Mouse (Mus musculus): ENCODE measurements around the gene Hoxd8. TPM values are rescaled to one million over a fixed set of nuclear protein-coding genes. Genes with fewer than 3 reads are reported as not detected.
A peak's percentile ranks its signal among the peaks of the same experiment; 100 is the strongest.

Gene Hoxd8
- total RNA-seq, 1 experiment = 1.2 TPM

- in situ Hi-C loops (cut with MboI; ENCODE audit: low sequenced_read_pairs in 2 of 2, unreplicated experiment in 2 of 2) = loop anchor here (10.0 to 25.0 kb wide), 2 partner anchors 65 to 907 kb away; no protein-coding TSS in a partner anchor
- Histone ChIP-seq H3K36me3 (ENCODE audit: control insufficient read depth, insufficient read depth, low read length, poor library complexity, severe bottlenecking) (no peaks in the 10 kb centered on the region), H3K9ac (ENCODE audit: insufficient read depth, low read depth, low read length, poor library complexity, severe bottlenecking) (no peak overlapping the region), H3K4me1 (ENCODE audit: control insufficient read depth in 2 of 2, insufficient read depth in 2 of 2, low read length in 2 of 2, poor library complexity in 1 of 2) (peaks cover 0 to 10% of the 10 kb centered on the region in 2 experiments; a peak in 1 of 4 replicates), H3K4me3 (ENCODE audit: insufficient read depth in 1 of 2, low read depth in 1 of 2, low read length in 2 of 2, poor library complexity in 1 of 2, severe bottlenecking in 1 of 2) (peak overlapping the region in 1 of 2 experiments; percentile 23; a peak in 2 of 4 replicates), H3K9me3 (ENCODE audit: control insufficient read depth, insufficient read depth, low read depth, low read length) (no peaks in the 10 kb centered on the region), H3K27ac (ENCODE audit: insufficient read depth, low read depth, low read length, poor library complexity, severe bottlenecking) (no peak overlapping the region)
- TF ChIP-seq ZC3H11A (IDR thresholded peaks at IDR 0.05; ENCODE audit: borderline replicate concordance, low read depth, low read length) (no peak), ZNF384 (IDR thresholded peaks at IDR 0.05; ENCODE audit: low read depth, low read length) (no peak), MAFK (IDR thresholded peaks at IDR 0.05; ENCODE audit: insufficient read depth, low read depth, low read length) (no peak), CHD2 (IDR thresholded peaks at IDR 0.05; ENCODE audit: low read depth, low read length) (no peak), HCFC1 (IDR thresholded peaks at IDR 0.05; ENCODE audit: borderline replicate concordance, insufficient read depth, low read length) (no peak)
- DNase-seq (ENCODE audit: low read depth, low spot score) = no peak
These were observed 24.4 kb upstream of the Hoxd8 start for GRCm38 (mm10) chr2:74679980-74680379.

DNA sequence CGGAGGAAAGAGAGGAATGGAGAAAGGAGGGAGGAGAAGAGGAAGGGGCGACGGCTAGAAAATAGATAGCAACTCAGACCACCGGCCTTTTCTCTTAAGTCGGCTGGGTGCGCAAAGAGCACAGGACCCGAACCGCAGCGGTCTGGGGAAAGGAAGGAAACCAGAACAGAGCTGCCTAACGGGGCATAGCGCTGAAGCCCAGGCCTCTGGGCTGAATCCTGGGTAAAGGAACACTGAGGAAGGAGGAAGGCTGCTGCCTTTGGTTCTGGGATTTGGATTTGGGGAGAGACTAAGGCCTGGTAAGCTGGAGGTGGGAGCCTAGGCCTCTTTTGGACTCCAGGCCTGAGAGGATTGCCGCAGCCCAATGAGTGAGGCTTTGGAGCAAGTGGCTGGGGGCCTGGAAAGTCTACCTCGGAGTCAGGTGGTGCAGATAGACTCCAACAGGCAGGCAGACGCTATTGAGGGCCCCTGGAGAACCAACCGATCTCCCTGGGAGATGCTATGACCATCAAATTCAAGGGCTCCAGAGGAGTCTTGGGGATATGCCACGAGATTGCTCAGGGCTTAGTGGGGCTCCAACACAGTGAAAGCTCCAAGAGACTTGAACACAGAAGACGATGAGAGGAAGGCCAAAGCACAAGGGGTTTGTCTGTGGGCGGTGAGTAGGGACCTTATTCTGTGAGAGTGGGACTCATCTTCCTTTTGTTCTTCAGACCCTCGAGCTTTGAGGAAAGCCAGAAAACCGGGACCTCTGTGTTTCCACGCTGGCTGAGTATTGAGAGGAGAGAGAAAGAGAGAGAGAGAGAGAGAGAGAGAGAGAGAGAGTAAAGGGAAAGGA lies 23.6 kb upstream of the Hoxd8 start:
- DNase-seq (ENCODE audit: low read depth, low spot score) = no peak
- H3K9ac ChIP-seq (ENCODE audit: insufficient read depth, low read depth, low read length, poor library complexity, severe bottlenecking) = no peak overlapping the region
- TF ChIP-seq CHD2 (IDR thresholded peaks at IDR 0.05; ENCODE audit: low read depth, low read length) (no peak), MAFK (IDR thresholded peaks at IDR 0.05; ENCODE audit: insufficient read depth, low read depth, low read length) (no peak), ZNF384 (IDR thresholded peaks at IDR 0.05; ENCODE audit: low read depth, low read length) (no peak), HCFC1 (IDR thresholded peaks at IDR 0.05; ENCODE audit: borderline replicate concordance, insufficient read depth, low read length) (no peak), ZC3H11A (IDR thresholded peaks at IDR 0.05; ENCODE audit: borderline replicate concordance, low read depth, low read length) (no peak)
- H3K4me3 ChIP-seq (ENCODE audit: insufficient read depth in 1 of 2, low read depth in 1 of 2, low read length in 2 of 2, poor library complexity in 1 of 2, severe bottlenecking in 1 of 2) = no peak overlapping the region
- no peak overlapping the region for H3K27ac ChIP-seq (ENCODE audit: insufficient read depth, low read depth, low read length, poor library complexity, severe bottlenecking)
- H3K4me1 ChIP-seq (ENCODE audit: control insufficient read depth in 2 of 2, insufficient read depth in 2 of 2, low read length in 2 of 2, poor library complexity in 1 of 2) = peaks cover 0 to 8% of the 10 kb centered on the region in 2 experiments; a peak in 1 of 4 replicates
- no peaks in the 10 kb centered on the region for H3K36me3 ChIP-seq (ENCODE audit: control insufficient read depth, insufficient read depth, low read length, poor library complexity, severe bottlenecking)
- no peaks in the 10 kb centered on the region for H3K9me3 ChIP-seq (ENCODE audit: control insufficient read depth, insufficient read depth, low read depth, low read length)
- in situ Hi-C loops (cut with MboI; ENCODE audit: low sequenced_read_pairs in 2 of 2, unreplicated experiment in 2 of 2) = loop anchor here (10.0 to 25.0 kb wide), 2 partner anchors 64 to 907 kb away; no protein-coding TSS in a partner anchor

DNA sequence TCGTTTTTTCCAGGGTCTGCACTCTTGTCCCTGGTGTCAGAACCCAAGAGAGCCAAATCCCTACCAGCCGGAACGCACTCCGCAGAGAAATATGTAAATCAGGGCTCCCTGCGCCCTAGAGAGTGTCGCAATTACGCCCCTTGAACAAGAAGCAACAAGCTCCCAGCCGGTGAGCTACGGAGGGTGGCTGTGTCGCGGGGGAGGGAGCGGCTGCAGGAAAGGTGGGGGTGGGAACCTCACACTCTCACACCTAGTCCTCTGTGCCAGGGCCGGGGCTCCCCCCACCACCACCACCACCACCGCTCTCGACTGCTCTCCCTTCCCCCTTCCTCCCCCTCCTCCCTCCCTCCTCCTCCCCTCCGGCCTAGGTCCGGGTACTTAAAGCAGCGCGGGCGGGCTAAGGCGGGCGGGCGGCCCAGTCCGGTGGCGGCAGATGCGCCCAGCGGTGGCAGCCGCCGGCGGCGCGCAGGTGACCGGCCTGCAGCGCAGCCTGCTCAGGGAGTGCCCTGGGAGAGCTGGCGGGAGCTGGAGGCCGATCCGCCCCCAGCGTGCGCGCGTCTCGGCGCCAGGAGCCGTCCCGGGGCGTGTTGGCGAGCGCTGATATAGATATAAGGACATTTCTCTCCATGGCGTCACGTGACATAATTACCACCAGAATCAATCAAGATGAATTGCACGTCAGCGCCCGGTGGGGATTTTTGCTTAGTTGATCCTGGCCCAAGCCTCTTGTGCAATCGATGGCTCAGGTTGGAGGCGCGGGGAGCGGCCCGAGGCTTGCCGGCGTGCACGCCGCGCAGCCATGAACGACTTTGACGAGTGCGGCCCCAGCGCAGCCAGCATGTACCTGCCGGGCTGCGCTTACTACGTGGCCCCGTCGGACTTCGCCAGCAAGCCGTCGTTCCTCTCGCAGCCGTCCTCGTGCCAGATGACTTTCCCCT lies 22.6 kb upstream of the Hoxd8 start:
- DNase-seq (ENCODE audit: low read depth, low spot score) = no peak
- in situ Hi-C loops (cut with MboI; ENCODE audit: low sequenced_read_pairs in 2 of 2, unreplicated experiment in 2 of 2) = loop anchor here (10.0 to 25.0 kb wide), 2 partner anchors 63 to 905 kb away; no protein-coding TSS in a partner anchor
- no peak overlapping the region for H3K9ac ChIP-seq (ENCODE audit: insufficient read depth, low read depth, low read length, poor library complexity, severe bottlenecking)
- no peaks in the 10 kb centered on the region for H3K9me3 ChIP-seq (ENCODE audit: control insufficient read depth, insufficient read depth, low read depth, low read length)
- H3K36me3 ChIP-seq (ENCODE audit: control insufficient read depth, insufficient read depth, low read length, poor library complexity, severe bottlenecking) = no peaks in the 10 kb centered on the region
- peaks cover 0 to 8% of the 10 kb centered on the region in 2 experiments; a peak in 1 of 4 replicates for H3K4me1 ChIP-seq (ENCODE audit: control insufficient read depth in 2 of 2, insufficient read depth in 2 of 2, low read length in 2 of 2, poor library complexity in 1 of 2)
- peak overlapping the region in 1 of 2 experiments; percentile 40; a peak in 3 of 4 replicates for H3K4me3 ChIP-seq (ENCODE audit: insufficient read depth in 1 of 2, low read depth in 1 of 2, low read length in 2 of 2, poor library complexity in 1 of 2, severe bottlenecking in 1 of 2)
- H3K27ac ChIP-seq (ENCODE audit: insufficient read depth, low read depth, low read length, poor library complexity, severe bottlenecking) = no peak overlapping the region
- TF ChIP-seq HCFC1 (IDR thresholded peaks at IDR 0.05; ENCODE audit: borderline replicate concordance, insufficient read depth, low read length) = peak; percentile 79
- TF ChIP-seq ZC3H11A (IDR thresholded peaks at IDR 0.05; ENCODE audit: borderline replicate concordance, low read depth, low read length) = no peak

DNA sequence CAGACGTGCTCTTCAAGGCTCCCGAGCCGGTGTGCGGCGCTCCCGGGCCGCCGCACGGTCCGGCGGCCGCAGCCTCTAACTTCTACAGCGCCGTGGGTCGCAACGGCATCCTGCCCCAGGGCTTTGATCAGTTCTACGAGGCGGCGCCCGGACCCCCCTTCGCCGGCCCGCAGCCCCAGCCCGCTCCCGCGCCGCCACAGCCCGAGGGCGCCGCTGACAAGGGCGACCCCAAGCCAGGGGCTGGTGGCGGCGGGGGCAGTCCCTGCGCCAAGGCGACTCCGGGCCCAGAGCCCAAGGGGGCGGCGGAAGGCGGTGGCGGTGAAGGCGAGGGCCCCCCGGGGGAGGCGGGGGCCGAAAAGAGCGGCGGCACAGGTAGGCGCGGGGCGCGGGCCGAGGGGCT lies 21.6 kb upstream of the Hoxd8 start:
- Histone ChIP-seq H3K27ac (ENCODE audit: insufficient read depth, low read depth, low read length, poor library complexity, severe bottlenecking) (no peak overlapping the region), H3K4me1 (ENCODE audit: control insufficient read depth in 2 of 2, insufficient read depth in 2 of 2, low read length in 2 of 2, poor library complexity in 1 of 2) (peaks cover 0 to 8% of the 10 kb centered on the region in 2 experiments; a peak in 1 of 4 replicates), H3K36me3 (ENCODE audit: control insufficient read depth, insufficient read depth, low read length, poor library complexity, severe bottlenecking) (no peaks in the 10 kb centered on the region), H3K9me3 (ENCODE audit: control insufficient read depth, insufficient read depth, low read depth, low read length) (no peaks in the 10 kb centered on the region), H3K9ac (ENCODE audit: insufficient read depth, low read depth, low read length, poor library complexity, severe bottlenecking) (no peak overlapping the region), H3K4me3 (ENCODE audit: insufficient read depth in 1 of 2, low read depth in 1 of 2, low read length in 2 of 2, poor library complexity in 1 of 2, severe bottlenecking in 1 of 2) (peak overlapping the region in 1 of 2 experiments; percentile 40; a peak in 2 of 4 replicates)
- in situ Hi-C loops (cut with MboI; ENCODE audit: low sequenced_read_pairs in 2 of 2, unreplicated experiment in 2 of 2) = loop anchor here (10.0 to 25.0 kb wide), 2 partner anchors 62 to 905 kb away; no protein-coding TSS in a partner anchor
- DNase-seq (ENCODE audit: low read depth, low spot score) = no peak
- TF ChIP-seq ZNF384 (IDR thresholded peaks at IDR 0.05; ENCODE audit: low read depth, low read length) (no peak), ZC3H11A (IDR thresholded peaks at IDR 0.05; ENCODE audit: borderline replicate concordance, low read depth, low read length) (no peak), HCFC1 (IDR thresholded peaks at IDR 0.05; ENCODE audit: borderline replicate concordance, insufficient read depth, low read length) (no peak), MAFK (IDR thresholded peaks at IDR 0.05; ENCODE audit: insufficient read depth, low read depth, low read length) (no peak), CHD2 (IDR thresholded peaks at IDR 0.05; ENCODE audit: low read depth, low read length) (no peak)

All from ES-E14 (cell line).